Mouse (Mus musculus) stomach, postnatal 0 days (tissue): ENCODE measurements around the gene Gm49325.

Experiments
- CTCF ChIP-seq: IDR thresholded peaks from 2 replicates; pipeline ENCODE4 v1.5.1; 2016; ENCODE audit warnings: antibody characterized with exemption, low read depth, mild to moderate bottlenecking, moderate library complexity
- EP300 ChIP-seq: optimal IDR thresholded peaks from 2 replicates; pipeline ENCODE3; 2016; ENCODE audit warnings: antibody characterized with exemption

DNA sequence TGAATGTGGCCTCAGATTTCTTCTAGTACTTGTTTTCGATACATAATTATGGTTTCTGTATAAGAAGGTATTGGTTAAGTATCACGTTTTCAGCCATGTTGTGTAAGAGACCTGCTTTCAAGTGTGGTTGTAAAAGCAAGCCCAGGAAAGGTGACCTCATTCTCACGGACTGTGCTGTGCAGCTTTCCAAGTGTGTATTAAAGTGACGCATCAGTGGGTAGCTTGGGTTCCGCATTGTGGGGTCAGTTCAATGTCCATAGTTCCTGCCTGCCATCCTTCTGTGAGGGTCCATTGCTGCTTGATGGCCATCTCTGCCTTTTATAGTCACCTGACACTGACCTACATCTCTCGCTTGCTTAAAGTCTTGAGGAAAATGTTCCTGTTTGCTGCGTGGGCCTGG lies 10.9 kb downstream of the Gm49325 start:
- TF ChIP-seq CTCF (no peak), EP300 (no peak)
